Mouse (Mus musculus) kidney, adult 8-10 months (tissue): Measurements from ENCODE around the gene Plppr2.

ENCODE experiments used
- DNase-seq, 2 experiments: peaks; one replicate each; pipeline ENCODE4 v3.0.0; 2022

The Plppr2 gene

GRCm38 (mm10) chr9:21932445-21933137 lies 4.2 kb upstream of the Plppr2 start:
- no peak for DNase-seq

DNA sequence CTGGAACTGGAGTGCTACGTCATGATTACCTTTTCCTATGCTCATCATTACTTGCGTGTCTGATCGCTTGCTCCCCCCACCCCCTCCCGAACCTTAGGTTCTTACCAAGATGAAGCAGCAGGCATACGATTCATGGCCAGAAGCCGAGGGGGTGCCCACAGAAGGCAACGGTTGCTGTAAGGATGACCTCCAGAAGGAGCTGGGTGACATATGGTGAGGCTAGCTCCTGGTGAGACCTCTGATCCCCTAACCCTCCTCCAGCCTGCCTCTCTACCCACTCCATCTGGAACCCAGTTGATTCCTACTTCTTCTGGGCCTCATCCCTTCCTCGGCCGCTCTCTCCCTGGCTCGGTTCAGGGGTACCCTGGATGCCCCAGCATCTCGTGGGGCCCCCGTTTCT lies 2.8 kb upstream of the Plppr2 start:
- DNase-seq = no peak

- DNase-seq = no peak
These were observed 1.2 kb upstream of the Plppr2 start for GRCm38 (mm10) chr9:21935466-21936131.

DNA sequence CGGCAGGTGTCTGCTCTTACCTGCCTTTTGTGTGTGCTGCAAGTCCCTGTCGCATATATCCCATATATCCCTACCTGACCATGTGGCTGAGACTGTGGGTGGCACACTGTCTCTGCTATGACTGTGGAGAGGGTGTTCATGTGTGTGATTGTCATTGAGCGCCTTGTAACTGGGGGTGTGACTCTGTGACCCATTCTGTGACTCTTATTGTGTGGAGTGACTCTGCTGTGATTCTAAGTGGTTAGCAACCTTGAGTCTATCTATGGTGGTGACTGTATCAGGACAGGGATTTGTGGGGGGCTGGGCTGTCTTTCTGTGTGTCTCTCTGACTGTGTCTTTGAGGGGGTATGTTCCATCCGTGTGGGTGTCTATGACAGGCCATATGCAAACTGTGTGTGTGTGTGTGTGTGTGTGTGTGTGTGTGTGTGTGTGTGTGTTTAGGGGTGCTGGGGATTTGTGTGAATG lies 910 bp downstream of the Plppr2 start:
- no peak for DNase-seq

GRCm38 (mm10) chr9:21938234-21938855 lies 1.5 kb downstream of the Plppr2 start:
- DNase-seq = no peak

DNA sequence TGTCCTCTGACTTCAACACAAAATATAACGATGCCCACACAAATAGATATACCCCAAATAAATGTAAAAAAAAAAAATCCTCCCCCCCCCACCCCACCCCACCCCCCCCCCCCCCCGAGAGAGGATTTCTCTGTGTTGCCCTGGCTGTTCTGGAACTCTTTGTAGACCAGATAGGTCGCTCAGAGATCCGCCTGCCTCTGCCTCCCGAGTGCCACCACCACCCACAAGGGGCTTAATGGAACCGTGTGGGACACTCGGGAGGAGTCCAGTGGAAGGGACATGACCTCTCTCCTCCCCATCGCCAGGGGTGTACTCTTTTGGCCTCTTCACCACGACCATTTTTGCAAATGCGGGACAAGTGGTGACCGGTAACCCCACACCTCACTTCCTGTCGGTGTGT lies 6.2 kb downstream of the Plppr2 start:
- DNase-seq = no peak

DNA sequence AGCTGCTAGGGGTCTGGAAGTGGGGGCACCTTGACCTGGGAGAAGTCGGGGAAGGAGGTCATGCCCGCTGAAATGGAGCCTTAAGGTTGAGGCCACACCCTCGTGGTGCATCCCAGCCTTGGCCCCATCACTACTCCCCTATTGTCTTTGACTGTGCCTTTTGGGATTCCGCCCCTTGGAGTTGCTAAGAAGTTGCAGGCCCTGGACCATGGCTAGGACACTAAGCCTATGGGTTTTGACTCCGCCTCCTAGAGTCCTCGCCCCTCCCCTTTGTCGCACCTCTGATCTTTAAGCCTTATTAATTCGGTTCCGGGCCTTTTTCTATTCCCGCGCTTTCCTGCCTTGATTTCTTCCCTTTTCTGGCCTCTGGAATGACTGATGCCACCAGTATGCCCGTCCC lies 6.8 kb downstream of the Plppr2 start:
- no peak for DNase-seq

- no peak for DNase-seq
These were observed 7.4 kb downstream of the Plppr2 start for GRCm38 (mm10) chr9:21944267-21944666.

DNA sequence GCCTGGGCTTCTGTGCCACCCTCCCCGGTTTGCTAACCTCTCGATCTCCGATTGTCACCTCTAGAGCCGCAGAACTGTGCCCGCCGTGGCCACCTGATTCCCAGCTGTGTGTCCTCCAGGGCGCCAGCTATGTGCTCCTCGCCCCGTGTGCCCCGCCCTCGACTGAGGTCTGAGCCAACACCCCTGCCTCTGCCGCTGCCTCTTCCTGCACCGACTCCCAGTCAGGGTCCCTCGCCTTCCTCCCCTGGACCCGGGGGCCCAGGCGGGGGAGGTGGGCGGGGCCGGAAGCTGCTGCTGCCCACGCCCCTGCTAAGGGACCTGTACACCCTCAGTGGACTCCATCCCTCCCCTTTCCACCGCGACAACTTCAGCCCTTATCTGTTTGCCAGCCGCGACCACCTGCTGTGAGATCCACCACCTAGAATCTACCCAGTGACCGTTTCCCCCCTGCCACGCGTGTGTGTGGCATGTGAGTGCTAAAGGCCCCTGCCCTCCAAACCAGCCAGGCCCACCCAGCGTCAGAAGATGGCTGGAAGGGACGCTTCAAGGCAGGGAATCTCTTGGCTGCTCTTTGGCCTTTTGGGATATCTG lies 10.8 kb downstream of the Plppr2 start:
- no peak for DNase-seq

GRCm38 (mm10) chr9:21948146-21948545 lies 11.3 kb downstream of the Plppr2 start:
- DNase-seq = no peak

DNA sequence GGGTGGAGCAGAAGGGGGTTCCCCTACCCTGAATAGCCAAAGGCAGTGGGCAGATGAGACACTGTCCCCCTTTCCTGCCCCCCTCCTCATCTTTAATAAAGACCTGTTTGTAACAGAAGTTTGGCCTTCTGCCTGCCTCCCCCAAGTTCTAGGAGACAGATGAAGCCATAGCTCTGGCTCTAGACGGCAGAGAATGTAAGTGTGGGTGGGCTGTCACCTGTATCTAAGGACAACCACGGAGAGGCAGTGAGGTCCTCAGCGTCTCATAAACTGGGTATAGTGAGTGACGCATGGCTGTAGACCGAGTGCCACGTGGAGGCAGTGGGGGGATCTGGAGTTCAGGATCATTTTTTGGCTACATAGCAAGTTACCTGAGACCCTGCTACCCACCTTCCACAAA lies 12.0 kb downstream of the Plppr2 start:
- DNase-seq = no peak

DNA sequence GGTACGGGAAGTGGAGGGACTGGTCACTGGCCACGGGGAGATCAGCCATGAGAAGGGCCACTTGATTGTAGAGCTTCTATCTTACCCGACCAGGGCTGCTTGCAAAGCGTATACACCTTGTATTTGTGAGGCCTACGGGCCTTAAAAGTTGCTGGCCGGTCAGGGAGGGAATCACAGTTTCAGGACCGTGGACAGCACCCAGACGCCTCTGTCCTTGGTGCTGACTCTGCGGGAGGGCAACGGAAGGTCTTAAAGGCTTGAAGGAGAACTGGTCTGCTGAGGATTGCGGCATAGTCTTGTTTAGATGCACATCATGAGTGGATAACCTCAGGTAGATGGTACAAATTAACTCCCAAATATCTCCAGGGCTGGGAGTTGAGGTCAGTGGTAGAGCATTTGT lies 13.5 kb downstream of the Plppr2 start:
- DNase-seq = peak in 1 of 2 experiments; percentile 72

DNA sequence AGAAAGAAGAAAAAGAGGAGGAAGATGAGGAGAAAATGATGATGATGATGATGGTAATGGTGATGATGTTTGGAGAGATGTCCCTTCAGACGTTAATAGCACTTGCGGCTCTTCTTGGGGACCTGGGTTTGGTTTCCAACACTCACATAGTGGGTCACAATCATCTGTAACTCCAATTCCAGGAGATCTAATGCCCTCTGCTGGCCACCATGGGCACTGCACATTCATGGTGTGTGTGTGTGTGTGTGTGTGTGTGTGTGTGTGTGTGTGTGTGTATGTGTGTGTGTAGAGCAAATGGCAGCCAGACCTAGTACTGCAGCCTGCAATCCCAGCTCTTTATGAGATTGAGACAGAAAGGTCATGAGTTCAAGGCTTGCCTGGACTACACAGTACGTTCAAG lies 15.1 kb downstream of the Plppr2 start:
- DNase-seq = no peak

- DNase-seq = no peak
These were observed 16.8 kb downstream of the Plppr2 start for GRCm38 (mm10) chr9:21953600-21953999.

DNA sequence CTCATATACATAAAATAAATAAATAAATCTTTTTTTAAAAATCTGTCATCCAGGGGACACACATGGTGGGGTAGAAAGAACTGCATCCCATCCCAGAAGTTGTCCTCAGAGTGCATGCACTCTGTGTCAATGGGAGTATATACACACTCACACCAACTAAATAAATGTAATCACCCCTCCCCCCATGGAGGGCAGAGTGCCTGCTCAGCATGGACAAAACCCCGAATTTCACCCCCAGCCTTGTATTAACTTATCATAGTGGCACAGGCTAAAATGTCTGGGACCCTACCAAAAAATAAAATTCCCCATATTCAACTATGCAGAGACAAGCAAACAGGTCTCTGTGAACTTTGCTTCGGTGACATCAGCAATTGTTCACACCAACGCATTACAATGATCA lies 17.8 kb downstream of the Plppr2 start:
- DNase-seq = no peak

DNA sequence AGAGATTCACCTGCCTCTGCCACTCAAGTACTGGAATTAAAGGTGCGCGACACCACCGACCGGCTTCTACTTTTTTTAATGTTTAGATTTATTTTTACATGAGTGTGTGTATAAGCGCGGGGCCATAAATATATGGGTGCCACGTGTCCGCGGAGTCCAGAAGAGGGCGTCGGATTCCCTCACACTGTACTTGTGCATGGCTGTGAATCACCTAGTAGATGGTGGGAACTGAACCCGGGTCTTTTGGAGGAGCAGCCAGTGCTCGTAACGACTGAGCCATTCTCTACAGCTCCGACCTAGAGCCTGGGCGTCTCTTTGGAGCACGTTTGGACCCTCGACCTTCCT lies 18.4 kb downstream of the Plppr2 start:
- no peak for DNase-seq

GRCm38 (mm10) chr9:21955570-21956281 lies 18.9 kb downstream of the Plppr2 start, which contains the start of gene Swsap1:
Swsap1 (plus strand) TSS chr9:21955755.
- peak; percentile 99 to 100 for DNase-seq

DNA sequence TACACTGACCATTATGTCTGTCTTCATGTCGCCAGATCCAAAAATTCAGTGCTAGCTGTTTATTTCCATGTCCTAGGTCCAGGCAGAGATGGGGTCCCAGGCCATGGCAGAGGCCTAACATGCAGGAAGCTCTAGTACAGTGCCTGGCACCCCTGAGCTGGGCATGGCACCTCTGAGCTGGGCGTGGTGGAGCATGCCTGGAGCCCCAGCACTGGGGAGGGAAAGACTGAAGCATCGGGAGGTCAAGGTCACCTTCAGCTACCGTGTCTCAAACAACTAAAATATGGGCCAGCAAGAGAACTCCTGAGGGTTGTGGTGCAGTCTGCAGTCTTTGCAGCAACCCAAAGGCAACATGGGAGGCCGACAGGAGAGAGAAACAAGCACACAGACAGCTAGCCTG lies 21.5 kb downstream of the Plppr2 start:
- DNase-seq = no peak

GRCm38 (mm10) chr9:21959244-21959643 lies 22.4 kb downstream of the Plppr2 start:
- no peak for DNase-seq

- peak in 1 of 2 experiments; percentile 55 for DNase-seq
These were observed 23.3 kb downstream of the Plppr2 start for GRCm38 (mm10) chr9:21960135-21960534.

GRCm38 (mm10) chr9:21960558-21961208 lies 23.9 kb downstream of the Plppr2 start:
- DNase-seq = peak; percentile 33 to 53

GRCm38 (mm10) chr9:21961366-21961980 lies 24.6 kb downstream of the Plppr2 start:
- no peak for DNase-seq
